Mouse (Mus musculus): Measurements from ENCODE around the gene Agpat2.

GRCm38 (mm10) chr2:26571400-26571799, 32.8 kb downstream of the Agpat2 start:
- TF ChIP-seq CTCF (IDR thresholded peaks at IDR 0.05; ENCODE audit: insufficient read depth, low read depth, low read length) (no peak), POLR2A (IDR thresholded peaks at IDR 0.05; ENCODE audit: insufficient read depth, low read depth, low read length) (no peak)
